8 mouse cellular contexts compared by ENCODE assay signal in genomic region chrX:159963273-159963672, GRCm38 (mm10). TPM values are rescaled to one million over a fixed set of nuclear protein-coding genes. Genes with fewer than 3 reads are reported as not detected.
DNase-seq lines count a peak whose midpoint lies in the region; ATAC-seq and TF ChIP-seq lines count a peak whose summit lies in the region.

No protein-coding gene starts in this region.

- no peak for ATAC-seq in G1E (ENCODE audit: extremely low read depth, insufficient number of reproducible peaks, low FRiP score, poor library complexity, severe bottlenecking)
- ATAC-seq in lung, embryonic 14.5 days (ENCODE audit: insufficient read depth): peak; percentile 67
- no peak for ATAC-seq in erythroblast, adult 5-6 weeks (replicated peaks; ENCODE audit: low FRiP score, poor library complexity, severe bottlenecking)

- H3K36me3 ChIP-seq in G1E (replicated peaks): peaks cover 60% of the 10 kb centered on the region
- no peaks in the 10 kb centered on the region for H3K36me3 ChIP-seq in lung, embryonic 14.5 days (ENCODE audit: insufficient read depth)

- H3K4me1 ChIP-seq in G1E (ENCODE audit: insufficient read depth, low read depth, low read length): no peaks in the 10 kb centered on the region
- peaks cover 6% of the 10 kb centered on the region; the same call in 1 of the 2 replicates for H3K4me1 ChIP-seq in cerebellum, adult 2 months (ENCODE audit: control insufficient read depth, insufficient read depth, low read length)
- no peaks in the 10 kb centered on the region for H3K4me1 ChIP-seq in lung, embryonic 14.5 days (ENCODE audit: insufficient read depth)

- no peaks in the 10 kb centered on the region for H3K9me3 ChIP-seq in G1E (replicated peaks)
- H3K9me3 ChIP-seq in lung, embryonic 14.5 days (ENCODE audit: low read depth, low read length): no peaks in the 10 kb centered on the region

- 19% methylated on average over 4 of the region's 4 CpGs for WGBS in cerebellum, adult 2 months
- 28% methylated on average over 4 of the region's 4 CpGs for WGBS in lung, embryonic 14.5 days

- TF ChIP-seq POLR2A in cerebellum, adult 2 months (IDR thresholded peaks at IDR 0.05; ENCODE audit: borderline replicate concordance, insufficient read depth, low read length): no peak

- H3K4me2 ChIP-seq in lung, embryonic 14.5 days: no peak overlapping the region

- H3K27ac ChIP-seq in cerebellum, adult 2 months (ENCODE audit: insufficient read depth, low read length): no peak overlapping the region
- no peak overlapping the region for H3K27ac ChIP-seq in lung, embryonic 14.5 days (ENCODE audit: low read depth)

- no peak overlapping the region for H3K9ac ChIP-seq in lung, embryonic 14.5 days

- H3K27me3 ChIP-seq in G1E (ENCODE audit: insufficient read depth, low read length): no peaks in the 10 kb centered on the region
- H3K27me3 ChIP-seq in cerebellum, adult 2 months (ENCODE audit: control insufficient read depth, insufficient read depth, low read length): no peaks in the 10 kb centered on the region
- H3K27me3 ChIP-seq in lung, embryonic 14.5 days (ENCODE audit: insufficient read depth, low read length): no peaks in the 10 kb centered on the region

- DNase-seq in A20 (ENCODE audit: low read depth, low spot score) (peak; percentile 54), G1E (ENCODE audit: low spot score) (peak; percentile 14)
- DNase-seq in cerebellum, adult 2 months: peak; percentile 52
- peak; percentile 42 to 69 for DNase-seq in frontal cortex, postnatal 36 days (ENCODE audit: low spot score in 2 of 2)
- DNase-seq in kidney, postnatal 10 days: peak; percentile 68
- DNase-seq in lung, embryonic 14.5 days: peak; percentile 94
- DNase-seq in retina, embryonic 14.5 days (ENCODE audit: low spot score): peak; percentile 85

- no peak overlapping the region for H3K4me3 ChIP-seq in G1E (ENCODE audit: low read depth, low read length)
- no peak overlapping the region for H3K4me3 ChIP-seq in cerebellum, adult 2 months (replicated peaks; ENCODE audit: insufficient read depth, low read depth, low read length)
- no peak overlapping the region for H3K4me3 ChIP-seq in lung, embryonic 14.5 days (ENCODE audit: low read depth, low read length)

- no peak for TF ChIP-seq CTCF in G1E (IDR thresholded peaks at IDR 0.05; ENCODE audit: low read depth, low read length)
- peak; percentile 28; the same call in 1 of the 2 replicates for TF ChIP-seq CTCF in cerebellum, adult 2 months (IDR thresholded peaks at IDR 0.05; ENCODE audit: borderline replicate concordance, insufficient read depth, low read depth, low read length)
- peak; percentile 70 for TF ChIP-seq CTCF in lung, embryonic 14.5 days (IDR thresholded peaks at IDR 0.05; ENCODE audit: low read depth)

RNA-seq across cellular contexts. Expression of gene Map3k15, which starts 25.0 kb away (rescaled TPM):
- total RNA-seq in G1E (2014; fragmentation: Nextera tagmentation): 0.19 TPM in 1 of 2 replicates, not detected in the other
- 0.33 and 0.52 TPM in 2 replicates for total RNA-seq in G1E (2017)
- not detected in 2 replicates for polyA plus RNA-seq in G1E (2012)
- 0.41 and 0.57 TPM in 2 replicates for polyA plus RNA-seq in cerebellum, adult 2 months (2012; rRNA removed)
- polyA plus RNA-seq in lung, embryonic 14.5 days (2014; fragmentation: Nextera tagmentation; extraction: Ambion mirVana): 0.69 and 0.72 TPM in 2 replicates
- total RNA-seq in erythroblast, adult 5-6 weeks (2015; ENCODE audit: low replicate concordance): 1.3 and 2.3 TPM in 2 replicates
- 2.0 and 3.3 TPM in 2 replicates for total RNA-seq in erythroblast, adult 5-6 weeks (2017; ENCODE audit: low replicate concordance)

Comparison
In these comparisons a context has a peak if more than half of its experiments do, and no peak if none do; other contexts are left out.
1. DNase-seq: peak in every context shown above with its lines; median percentile 94 in lung, embryonic 14.5 days; 85 in retina, embryonic 14.5 days; 68 in kidney, postnatal 10 days; 56 in frontal cortex, postnatal 36 days; 54 in A20; 52 in cerebellum, adult 2 months; 14 in G1E.